Mouse (Mus musculus): ENCODE results near the gene Acrv1.
A peak's percentile ranks its signal among the peaks of the same experiment; 100 is the strongest.
"Not testable (repeated sequence)": the region's sequence is repeated elsewhere in the genome, so short reads cannot be mapped to it uniquely, and the experiment has no call there.

Gene Acrv1

DNA sequence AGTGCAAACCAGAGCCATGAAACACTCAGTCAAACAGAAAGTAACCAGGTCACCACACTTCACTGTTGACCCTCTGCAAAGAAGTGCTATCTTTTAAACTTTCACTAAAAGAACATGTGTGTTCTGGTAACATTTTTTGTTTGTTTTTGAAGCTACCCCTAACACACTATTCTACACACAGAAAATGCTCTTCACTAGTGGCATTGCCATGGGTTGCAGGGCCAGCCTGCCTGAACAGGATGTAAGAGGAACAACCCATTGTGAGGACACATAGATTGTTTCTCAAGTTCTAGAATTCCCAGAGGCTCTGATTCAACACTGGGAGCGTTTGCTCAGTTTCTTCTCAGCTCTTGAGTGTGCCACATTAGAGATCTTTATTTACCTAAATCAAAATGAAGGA is at the start of gene Acrv1:
Gene Acrv1 (plus strand): TSS at position 301 of the 400 bp plus-strand sequence.
- no peak for DNase-seq (ENCODE audit: inconsistent age in 2 of 2, low spot score in 1 of 2)

DNA sequence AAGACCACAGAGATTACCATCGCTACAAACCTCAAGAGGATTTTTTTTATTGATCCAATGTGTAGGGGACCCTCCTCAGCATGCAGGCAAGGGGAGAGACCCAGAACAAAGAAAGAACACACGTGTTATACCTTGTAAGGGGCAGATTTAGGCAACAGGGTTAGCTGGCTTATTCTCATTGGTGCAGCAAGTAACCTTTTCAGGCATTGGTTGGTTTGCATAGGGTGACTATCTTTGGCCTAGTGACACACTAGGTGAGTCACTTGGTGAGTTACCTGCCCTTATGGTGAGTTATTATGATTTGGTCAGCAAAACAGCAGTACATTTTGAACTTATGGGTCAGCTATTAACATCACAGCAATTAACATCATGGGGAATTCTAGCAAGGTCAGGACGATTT is 49.7 kb upstream of the Acrv1 start, which contains the start of gene A630095E13Rik:
Gene A630095E13Rik (minus strand): TSS at position 101 of the 400 bp plus-strand sequence.
- DNase-seq (ENCODE audit: inconsistent age in 2 of 2, low spot score in 1 of 2): not testable (repeated sequence)

DNA sequence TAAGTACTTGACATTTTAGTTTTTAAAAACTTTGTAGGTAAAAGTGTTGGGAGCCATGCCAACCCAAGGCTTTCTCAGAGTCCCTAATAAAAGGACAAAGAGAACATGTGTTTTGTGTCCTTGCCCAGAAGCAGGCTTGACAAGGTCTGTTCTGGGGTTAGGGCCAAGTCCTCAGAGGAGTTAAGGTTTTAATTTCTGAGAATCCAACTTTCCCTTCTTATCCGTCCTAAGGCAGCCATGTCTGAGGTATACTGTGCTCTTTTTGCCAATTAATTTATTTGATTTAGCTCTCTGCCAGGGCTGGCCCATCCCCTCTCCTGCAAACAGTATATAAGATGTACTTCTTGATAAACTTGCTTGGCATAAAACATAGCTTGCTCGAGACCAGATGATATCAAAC is 11.6 kb upstream of the Acrv1 start:
- DNase-seq (ENCODE audit: inconsistent age in 2 of 2, low spot score in 1 of 2): peak in 1 of 2 experiments; percentile 20

DNA sequence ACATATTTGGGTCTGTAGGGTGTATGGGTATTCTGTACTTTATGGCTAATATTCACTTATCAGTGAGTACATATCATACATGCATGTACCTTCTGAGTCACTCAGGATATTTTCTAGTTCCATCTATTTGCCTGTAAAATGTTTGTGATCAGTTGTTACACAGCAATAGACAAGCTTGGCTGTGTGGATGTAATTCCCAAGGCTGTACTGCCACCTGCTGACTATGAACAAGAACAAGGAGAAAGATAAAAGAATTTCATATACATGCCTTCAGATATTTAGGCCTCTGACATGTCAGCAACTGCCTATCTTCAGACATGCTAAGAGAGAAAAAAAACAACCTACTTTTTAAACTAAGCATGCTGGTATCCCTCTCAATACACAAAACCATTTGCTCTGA is 5.7 kb upstream of the Acrv1 start:
- peak in 1 of 2 experiments; percentile 51 for DNase-seq (ENCODE audit: inconsistent age in 2 of 2, low spot score in 1 of 2)

DNA sequence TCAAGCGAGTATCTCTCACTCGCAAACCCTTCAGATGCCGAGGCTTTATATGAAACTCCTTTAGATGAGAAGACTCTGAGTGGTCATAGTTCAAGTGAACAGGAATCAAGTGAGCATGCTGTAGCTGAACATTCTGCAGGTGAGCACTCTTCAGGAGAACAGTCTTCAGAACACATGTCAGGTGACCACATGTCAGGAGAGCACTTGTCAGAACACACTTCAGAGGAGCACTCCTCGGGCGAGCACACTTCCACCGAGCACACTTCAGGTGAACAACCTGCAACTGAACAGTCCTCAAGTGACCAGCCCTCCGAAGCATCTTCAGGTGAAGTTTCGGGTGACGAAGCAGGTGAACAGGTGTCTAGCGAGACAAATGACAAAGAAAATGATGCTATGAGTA is 1.3 kb downstream of the Acrv1 start:
- no peak for DNase-seq (ENCODE audit: inconsistent age in 2 of 2, low spot score in 1 of 2)

DNA sequence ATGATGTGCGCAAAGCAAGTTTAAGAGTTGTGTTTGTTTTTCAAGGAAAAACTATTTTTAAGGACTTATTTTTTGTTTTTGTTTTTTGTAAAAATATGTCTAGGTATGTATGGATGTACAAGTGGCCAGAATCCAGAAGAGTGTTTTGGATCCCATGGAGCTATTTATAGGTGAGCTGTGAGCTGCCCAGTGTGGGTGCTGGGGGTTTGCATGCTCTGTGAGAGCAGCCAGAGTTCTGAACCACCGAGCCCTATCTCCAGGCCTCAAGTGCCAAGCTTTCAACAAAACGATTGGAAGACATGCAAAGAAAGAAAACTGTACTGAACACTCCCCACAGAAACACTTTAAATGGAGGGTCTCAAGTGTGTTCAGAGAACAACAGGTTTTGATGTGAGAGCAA is 12.9 kb downstream of the Acrv1 start:
- no peak for DNase-seq (ENCODE audit: inconsistent age in 2 of 2, low spot score in 1 of 2)

DNA sequence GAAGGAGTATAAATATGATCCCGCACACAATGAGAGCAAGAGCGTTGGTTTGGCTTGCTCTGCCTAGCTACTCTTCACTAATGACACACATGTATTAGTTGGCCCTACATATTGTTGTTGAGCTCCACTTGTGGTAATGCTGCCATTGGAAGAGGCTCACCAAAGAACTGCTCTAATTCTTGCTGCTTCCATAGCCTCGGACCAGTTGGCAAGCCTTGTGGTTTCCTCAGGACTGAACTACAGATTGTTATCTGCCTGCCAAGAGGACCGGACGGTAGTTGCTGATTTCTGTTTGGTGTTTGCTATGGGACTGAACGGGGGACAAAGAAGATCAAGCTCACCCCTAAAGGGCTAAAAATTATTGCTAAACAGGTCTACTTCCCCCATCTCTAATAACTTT is 14.3 kb downstream of the Acrv1 start:
- no peak for DNase-seq (ENCODE audit: inconsistent age in 2 of 2, low spot score in 1 of 2)

DNA sequence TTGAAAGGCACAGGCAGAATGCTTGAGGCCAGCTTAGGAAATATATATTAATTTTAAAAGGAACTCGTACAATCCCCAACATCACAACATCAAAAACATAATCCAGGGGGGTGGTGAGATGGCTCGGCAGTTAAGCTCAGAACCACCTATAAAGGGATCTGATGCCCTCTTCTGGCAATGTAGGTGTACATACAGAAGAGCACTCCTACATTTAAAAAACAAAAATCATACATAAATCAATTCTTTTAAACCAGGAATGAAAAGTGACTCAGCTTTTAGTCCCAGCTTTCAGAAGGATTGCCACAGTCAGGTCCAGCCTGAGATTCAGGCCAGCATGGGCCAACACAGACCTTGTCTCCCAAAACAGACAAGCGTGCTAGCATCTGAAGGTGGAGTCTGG is 23.6 kb downstream of the Acrv1 start:
- no peak for DNase-seq (ENCODE audit: inconsistent age in 2 of 2, low spot score in 1 of 2)

DNA sequence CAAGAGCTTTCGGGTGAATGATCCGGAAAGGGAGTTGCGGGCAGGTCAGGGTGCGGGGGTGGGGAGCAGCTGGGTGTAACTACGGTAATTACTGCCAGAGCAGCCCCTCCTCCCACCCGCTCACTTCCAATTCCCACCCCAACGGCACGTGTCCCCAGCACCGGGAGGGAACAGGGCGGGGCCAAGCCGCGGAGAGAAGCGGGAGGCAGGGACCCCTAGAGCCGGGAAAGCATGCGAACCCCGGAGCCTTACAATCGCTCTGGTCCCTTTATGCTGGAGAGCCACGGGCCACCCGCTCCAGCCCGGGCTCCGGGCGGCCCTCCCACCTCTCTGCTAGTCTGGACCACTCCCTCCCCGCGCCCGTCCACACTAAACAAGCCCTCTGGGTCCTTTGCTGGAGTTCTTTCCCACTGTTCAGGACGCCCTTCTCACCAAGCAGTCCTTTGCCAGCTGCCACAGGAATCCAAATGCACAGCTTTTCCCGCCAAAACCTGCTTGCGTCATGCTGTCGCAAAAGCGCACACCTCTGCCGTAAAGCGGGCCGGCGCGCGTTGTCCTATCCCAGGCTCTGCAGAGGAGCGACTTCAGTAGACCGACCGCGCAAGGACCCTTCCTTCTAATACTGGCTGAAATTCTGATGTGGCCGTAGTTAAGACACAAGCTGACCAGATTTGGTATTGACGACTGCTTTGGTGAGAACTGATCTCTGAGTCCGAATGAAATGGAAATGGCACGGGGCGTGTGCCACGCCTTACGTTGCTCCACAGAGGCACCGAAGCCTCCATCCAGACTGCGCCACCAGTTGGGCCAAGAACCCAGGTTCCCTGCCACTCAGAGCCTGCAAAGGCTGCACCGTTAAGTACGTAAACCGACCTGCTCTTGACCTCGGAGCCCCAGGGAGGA is 33.4 kb downstream of the Acrv1 start:
- peak; percentile 92 to 98 for DNase-seq (ENCODE audit: inconsistent age in 2 of 2, low spot score in 1 of 2)

DNA sequence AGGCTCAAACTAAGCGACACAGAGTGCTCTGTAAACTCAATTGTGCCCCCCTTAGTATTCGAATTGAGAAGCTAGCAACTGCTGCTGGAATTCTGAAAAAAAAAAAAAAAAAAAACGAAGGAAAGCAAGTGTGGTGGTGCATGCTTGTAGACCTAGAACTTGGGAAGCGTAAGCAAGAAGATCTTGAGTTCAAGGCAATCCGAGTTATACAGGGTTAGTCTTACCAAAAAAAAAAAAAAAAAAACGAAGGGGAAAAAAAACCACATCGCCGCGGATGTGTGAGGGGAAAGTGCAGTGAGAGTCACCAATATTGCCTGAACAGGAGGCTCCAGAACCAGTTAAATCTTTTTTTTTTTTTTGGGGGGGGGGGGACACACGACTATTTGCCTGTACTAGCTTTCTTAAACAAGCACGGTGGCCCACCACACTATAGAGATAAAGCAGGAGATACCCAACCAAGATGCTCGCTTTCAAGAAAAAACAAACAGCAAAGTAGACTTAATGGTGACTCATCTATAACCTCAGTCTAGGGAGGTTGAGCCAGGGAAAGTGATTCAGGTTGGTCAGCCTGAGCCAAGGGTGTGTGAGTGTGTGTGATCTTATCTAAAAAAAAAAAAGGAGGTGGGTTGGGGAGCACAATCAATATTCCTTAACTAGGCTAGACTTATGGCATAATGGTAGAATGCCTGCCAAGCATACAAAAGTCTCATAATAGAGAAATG is 34.2 kb downstream of the Acrv1 start, which contains the start of gene Chek1:
Gene Chek1 (minus strand): TSS at position 32 of the 722 bp plus-strand sequence.
- DNase-seq (ENCODE audit: inconsistent age in 2 of 2, low spot score in 1 of 2): peak; percentile 16 to 62

Measured in adrenal gland, adult (tissue).